Mouse (Mus musculus): ENCODE data around the gene Abhd16a. TPM values are rescaled to one million over a fixed set of nuclear protein-coding genes. Genes with fewer than 3 reads are reported as not detected.

Gene Abhd16a
- total and polyA plus RNA-seq, 2 experiments from 2014 or later = 96.3 to 139 TPM

DNA sequence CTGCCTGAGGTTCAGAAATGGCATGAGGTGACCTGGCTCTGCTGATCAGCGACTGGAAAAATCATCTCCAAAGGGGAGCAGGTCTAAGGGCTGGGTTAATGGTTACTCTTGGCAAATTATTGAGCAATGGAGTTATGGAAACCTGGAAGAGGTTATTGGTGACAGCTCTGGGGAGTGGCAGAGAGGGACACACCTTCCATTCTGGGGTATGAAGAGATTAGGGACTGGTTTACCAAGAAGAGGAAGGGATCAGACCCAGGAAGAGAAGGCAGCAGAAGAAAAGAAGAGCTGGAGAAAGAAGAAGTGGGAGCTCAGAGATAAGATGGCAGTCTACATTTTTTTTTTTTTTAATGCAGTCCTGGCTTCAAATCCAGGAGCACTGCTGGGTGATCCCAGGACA lies 41.4 kb upstream of the Abhd16a start:
- H3K4me3 ChIP-seq (ENCODE audit: low read depth, low read length) = no peak overlapping the region
- no peak overlapping the region for H3K9ac ChIP-seq
- H3K4me1 ChIP-seq (ENCODE audit: insufficient read depth) = peaks cover 12% of the 10 kb centered on the region; the same call in 1 of the 2 replicates
- DNase-seq (no peak), ATAC-seq (no peak)
- no peaks in the 10 kb centered on the region for H3K27me3 ChIP-seq (ENCODE audit: insufficient read depth, low read length)
- no peak overlapping the region for H3K27ac ChIP-seq (ENCODE audit: low read depth, low read length)
- no peak for TF ChIP-seq CTCF (IDR thresholded peaks at IDR 0.05; ENCODE audit: low read depth)
- H3K9me3 ChIP-seq (ENCODE audit: low read length) = no peaks in the 10 kb centered on the region
- H3K4me2 ChIP-seq (ENCODE audit: low read depth) = no peak overlapping the region
- 63% methylated on average over 1 of the region's 1 CpGs for WGBS
- H3K36me3 ChIP-seq (ENCODE audit: insufficient read depth) = no peaks in the 10 kb centered on the region

DNA sequence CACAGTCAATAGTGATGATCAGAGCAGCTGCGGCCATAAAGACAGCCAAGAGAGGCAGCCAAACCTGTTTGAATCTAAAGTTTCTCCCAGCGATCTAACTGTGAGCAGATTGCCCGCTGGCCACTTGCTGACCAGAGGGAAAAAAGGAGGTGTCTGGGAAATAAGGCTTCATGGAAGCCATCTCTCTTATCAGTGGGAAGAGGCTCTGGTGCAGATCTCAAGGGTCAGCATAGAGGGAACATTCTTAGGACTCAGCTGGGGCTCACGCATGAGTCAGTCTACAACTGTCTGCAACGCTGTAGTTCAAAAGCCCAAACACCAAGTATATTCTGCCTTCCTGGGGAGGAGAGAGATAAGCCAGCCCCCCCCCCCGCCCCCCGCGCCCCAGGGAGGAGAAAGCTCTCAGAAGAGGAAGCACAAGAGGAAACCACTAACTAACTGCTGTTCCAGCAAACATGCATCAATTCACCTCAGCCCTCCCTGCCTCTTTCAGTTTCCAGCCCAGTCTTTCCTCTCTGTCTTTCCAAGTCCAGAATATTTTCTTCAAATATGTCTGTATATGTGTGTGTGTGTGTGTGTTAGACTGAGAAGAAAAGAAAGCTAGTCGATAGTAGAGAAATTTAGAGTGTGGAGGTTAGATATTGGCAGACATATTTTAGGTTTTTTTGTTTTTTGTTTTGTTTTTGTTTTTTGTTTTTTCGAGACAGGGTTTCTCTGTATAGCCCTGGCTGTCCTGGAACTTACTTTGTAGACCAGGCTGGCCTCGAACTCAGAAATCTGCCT lies 40.7 kb upstream of the Abhd16a start:
- H3K9me3 ChIP-seq (ENCODE audit: low read length) = no peaks in the 10 kb centered on the region
- no peak for ATAC-seq

DNA sequence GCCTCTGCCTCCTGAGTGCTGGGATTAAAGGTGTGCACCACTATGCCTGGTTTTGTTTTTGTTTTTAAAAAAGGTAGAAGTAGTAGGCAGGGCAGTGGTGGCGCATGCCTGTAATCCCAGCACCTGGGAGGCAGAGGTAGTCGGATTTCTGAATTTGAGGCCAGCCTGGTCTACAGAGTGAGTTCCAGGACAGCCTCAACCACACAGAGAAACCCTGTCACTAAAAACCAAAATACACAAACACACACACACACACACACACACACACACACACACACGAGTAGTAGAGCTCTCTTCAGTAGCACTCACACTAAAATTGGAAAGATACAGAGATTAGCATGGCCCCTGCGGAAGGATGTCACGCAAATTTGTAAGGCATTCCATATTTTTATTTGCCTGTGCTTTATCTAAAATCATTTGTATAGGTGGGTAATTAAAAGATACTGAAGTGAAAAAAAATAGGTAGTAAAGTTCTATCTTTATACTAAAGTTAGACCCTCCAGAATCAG lies 40.1 kb upstream of the Abhd16a start:
- TF ChIP-seq CTCF (IDR thresholded peaks at IDR 0.05; ENCODE audit: low read depth) = no peak
- Histone ChIP-seq H3K4me1 (ENCODE audit: insufficient read depth) (peaks cover 12% of the 10 kb centered on the region; the same call in 1 of the 2 replicates), H3K9me3 (ENCODE audit: low read length) (no peaks in the 10 kb centered on the region), H3K4me3 (ENCODE audit: low read depth, low read length) (no peak overlapping the region), H3K27ac (ENCODE audit: low read depth, low read length) (no peak overlapping the region), H3K9ac (no peak overlapping the region), H3K36me3 (ENCODE audit: insufficient read depth) (0 out of 2 replicates have a peak, but pooled peaks cover 2% of the 10 kb centered on the region), H3K4me2 (ENCODE audit: low read depth) (no peak overlapping the region), H3K27me3 (ENCODE audit: insufficient read depth, low read length) (no peaks in the 10 kb centered on the region)
- WGBS = 78% methylated on average over 5 of the region's 5 CpGs
- ATAC-seq (no peak), DNase-seq (no peak)

More for the DNA sequence above, 40.7 kb upstream of the Abhd16a start:
- H3K4me3 ChIP-seq (ENCODE audit: low read depth, low read length) = no peak overlapping the region
- no peak overlapping the region for H3K9ac ChIP-seq
- H3K27me3 ChIP-seq (ENCODE audit: insufficient read depth, low read length) = no peaks in the 10 kb centered on the region
- H3K36me3 ChIP-seq (ENCODE audit: insufficient read depth) = no peaks in the 10 kb centered on the region
- H3K4me1 ChIP-seq (ENCODE audit: insufficient read depth) = peaks cover 12% of the 10 kb centered on the region; the same call in 1 of the 2 replicates
- 48% methylated on average over 11 of the region's 11 CpGs for WGBS
- H3K4me2 ChIP-seq (ENCODE audit: low read depth) = no peak overlapping the region
- no peak overlapping the region for H3K27ac ChIP-seq (ENCODE audit: low read depth, low read length)
- TF ChIP-seq CTCF (IDR thresholded peaks at IDR 0.05; ENCODE audit: low read depth) = no peak
- DNase-seq = no peak

DNA sequence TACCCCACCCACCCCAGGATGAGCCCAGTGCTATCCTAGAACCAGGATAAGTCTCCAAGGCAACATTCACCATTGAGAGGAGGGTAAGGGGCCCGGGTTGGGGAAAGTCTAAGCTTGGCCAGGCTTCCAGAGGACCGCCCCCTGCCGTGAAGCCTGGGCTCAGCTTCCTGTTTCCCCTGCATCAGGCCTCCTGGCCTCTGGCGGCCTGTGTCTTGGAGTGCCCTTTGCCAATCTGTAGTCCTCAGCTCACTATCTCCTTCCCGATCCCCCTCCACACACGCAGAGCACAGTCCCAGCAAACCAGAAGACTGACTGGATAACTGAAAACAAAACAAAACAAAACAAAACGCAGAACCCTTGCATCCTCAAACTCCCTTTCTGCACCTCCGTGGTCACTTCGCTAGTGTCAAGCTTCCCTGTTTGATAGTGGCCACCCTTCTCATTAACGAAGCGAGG lies 39.5 kb upstream of the Abhd16a start, which contains the start of gene Clic1:
Gene Clic1 (plus strand): TSS at position 406 of the 456 bp plus-strand sequence.
- peak within 1 kb of the TSS; percentile 36 for H3K4me3 ChIP-seq (ENCODE audit: low read depth, low read length)
- ATAC-seq (no peak), DNase-seq (no peak)
- no peak for TF ChIP-seq CTCF (IDR thresholded peaks at IDR 0.05; ENCODE audit: low read depth)
- peaks cover 12% of the 10 kb centered on the region; the same call in 1 of the 2 replicates for H3K4me1 ChIP-seq (ENCODE audit: insufficient read depth)
- peak within 1 kb of the TSS; percentile 77 for H3K27ac ChIP-seq (ENCODE audit: low read depth, low read length)
- WGBS = 2% methylated on average over 11 of the region's 11 CpGs
- peak within 1 kb of the TSS; percentile 59 for H3K4me2 ChIP-seq (ENCODE audit: low read depth)
- peak within 1 kb of the TSS; percentile 48 for H3K9ac ChIP-seq
- H3K36me3 ChIP-seq (ENCODE audit: insufficient read depth) = 0 out of 2 replicates have a peak, but pooled peaks cover 5% of the 10 kb centered on the region
- H3K27me3 ChIP-seq (ENCODE audit: insufficient read depth, low read length) = no peaks in the 10 kb centered on the region
- no peaks in the 10 kb centered on the region for H3K9me3 ChIP-seq (ENCODE audit: low read length)

DNA sequence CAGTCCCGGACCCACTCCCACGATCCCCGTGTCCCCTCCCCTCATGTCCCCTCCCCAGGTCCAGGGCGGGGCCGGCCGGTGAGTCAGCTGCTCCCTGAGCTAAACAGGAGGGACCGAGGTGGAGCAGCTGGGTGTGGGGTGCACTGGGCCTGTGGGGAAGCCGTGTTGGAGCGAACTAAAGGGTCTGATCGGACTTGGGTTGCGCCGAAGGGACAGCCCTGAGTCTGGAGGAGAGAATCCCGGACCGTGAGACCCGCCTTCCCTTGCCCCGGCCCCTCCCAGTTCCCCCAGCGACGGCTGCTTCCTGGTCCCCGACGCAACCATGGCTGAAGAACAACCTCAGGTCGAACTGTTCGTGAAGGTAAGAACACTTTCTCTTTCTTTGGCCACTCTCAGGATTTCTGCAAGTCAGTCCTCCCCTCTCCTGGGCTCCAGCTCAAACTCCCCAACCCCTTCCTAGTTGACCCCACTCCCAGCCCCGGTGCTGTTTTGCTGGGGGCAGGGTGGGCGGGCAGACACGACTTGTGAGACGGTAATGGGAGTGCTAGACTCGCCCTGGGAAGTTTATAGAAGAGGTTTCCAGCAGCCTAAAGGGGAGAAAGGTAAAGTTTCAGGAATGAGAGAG lies 38.8 kb upstream of the Abhd16a start:
- no peak for ATAC-seq

DNA sequence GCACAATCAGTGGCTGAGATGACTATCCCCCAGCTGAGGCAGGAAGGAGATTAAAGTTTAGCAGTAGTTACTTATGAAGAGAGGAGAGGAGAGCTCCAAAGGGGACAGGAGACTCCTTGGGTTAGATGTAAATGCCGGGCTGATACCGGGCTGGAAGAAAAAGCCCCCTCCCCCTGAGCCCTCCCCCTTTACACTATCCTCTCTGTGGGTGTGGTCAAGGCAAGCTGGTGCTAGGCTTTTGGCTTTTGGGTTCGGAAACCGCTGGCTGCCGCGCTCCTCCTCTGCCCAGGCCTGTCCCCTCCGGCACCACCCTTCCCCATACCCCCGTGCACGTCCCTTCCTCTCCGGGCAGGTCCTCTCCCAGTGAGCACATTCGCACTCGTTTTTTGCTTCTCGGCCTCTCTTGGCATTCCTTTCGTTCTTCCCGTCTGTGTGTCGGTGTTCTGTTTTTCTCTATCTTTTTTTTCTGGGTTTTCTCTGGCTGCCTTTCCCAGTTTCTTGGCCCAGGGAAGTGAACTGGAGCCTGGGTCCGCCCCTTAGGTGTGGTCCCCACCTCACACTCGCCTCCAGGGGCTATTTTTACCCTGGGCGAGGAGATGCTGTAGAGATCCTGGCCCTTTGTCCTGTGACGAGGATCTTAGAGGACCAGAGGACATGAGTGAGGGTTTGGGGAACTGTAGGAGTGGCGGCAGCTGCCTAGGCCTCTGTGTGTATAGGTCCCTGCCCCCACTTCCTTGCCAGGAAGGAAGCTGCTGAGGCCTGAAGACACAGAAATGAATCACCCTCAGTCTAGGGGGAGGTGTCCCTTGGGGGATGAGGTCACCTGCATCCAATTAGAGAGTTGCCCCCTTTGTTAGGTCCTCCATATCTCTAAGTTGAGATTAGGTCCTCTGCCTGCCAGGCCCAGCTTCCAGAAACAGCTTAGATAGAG lies 37.6 kb upstream of the Abhd16a start:
- Histone ChIP-seq H3K27me3 (ENCODE audit: insufficient read depth, low read length) (no peaks in the 10 kb centered on the region), H3K9me3 (ENCODE audit: low read length) (no peaks in the 10 kb centered on the region), H3K4me3 (ENCODE audit: low read depth, low read length) (peak overlapping the region; percentile 25), H3K36me3 (ENCODE audit: insufficient read depth) (0 out of 2 replicates have a peak, but pooled peaks cover 5% of the 10 kb centered on the region), H3K4me1 (ENCODE audit: insufficient read depth) (peaks cover 7% of the 10 kb centered on the region; the same call in 1 of the 2 replicates), H3K4me2 (ENCODE audit: low read depth) (peak overlapping the region; percentile 59), H3K9ac (peak overlapping the region; percentile 43), H3K27ac (ENCODE audit: low read depth, low read length) (peak overlapping the region; percentile 65)
- DNase-seq (peak; percentile 60), ATAC-seq (peak; percentile 63)
- TF ChIP-seq CTCF (IDR thresholded peaks at IDR 0.05; ENCODE audit: low read depth) = no peak
- WGBS = 4% methylated on average over 21 of the region's 21 CpGs

More for the DNA sequence above, 38.8 kb upstream of the Abhd16a start:
- H3K4me1 ChIP-seq (ENCODE audit: insufficient read depth) = peaks cover 12% of the 10 kb centered on the region; the same call in 1 of the 2 replicates
- H3K27ac ChIP-seq (ENCODE audit: low read depth, low read length) = peak overlapping the region; percentile 77
- peak overlapping the region; percentile 36 for H3K4me3 ChIP-seq (ENCODE audit: low read depth, low read length)
- 0 out of 2 replicates have a peak, but pooled peaks cover 5% of the 10 kb centered on the region for H3K36me3 ChIP-seq (ENCODE audit: insufficient read depth)
- peak overlapping the region; percentile 48 for H3K9ac ChIP-seq
- DNase-seq = no peak
- no peaks in the 10 kb centered on the region for H3K27me3 ChIP-seq (ENCODE audit: insufficient read depth, low read length)
- no peak for TF ChIP-seq CTCF (IDR thresholded peaks at IDR 0.05; ENCODE audit: low read depth)
- WGBS = 3% methylated on average over 26 of the region's 27 CpGs
- H3K4me2 ChIP-seq (ENCODE audit: low read depth) = peak overlapping the region; percentile 59
- no peaks in the 10 kb centered on the region for H3K9me3 ChIP-seq (ENCODE audit: low read length)

All from forebrain, postnatal 0 days (tissue).